Mouse (Mus musculus): Measurements from ENCODE around the gene Ctc1. TPM values are rescaled to one million over a fixed set of nuclear protein-coding genes. Genes with fewer than 3 reads are reported as not detected.

The Ctc1 gene
- polyA plus RNA-seq, 1 experiment = 35.0 TPM

- Histone ChIP-seq H3K27me3 (ENCODE audit: control insufficient read depth, insufficient read depth, insufficient read length) (no peaks in the 10 kb centered on the region), H3K4me3 (ENCODE audit: insufficient read depth, poor library complexity, severe bottlenecking) (no peak overlapping the region), H3K79me3 (ENCODE audit: low read depth) (no peaks in the 10 kb centered on the region), H3ac (ENCODE audit: control insufficient read depth, insufficient read length, low read depth) (no peak overlapping the region), H3K36me3 (ENCODE audit: control insufficient read depth, insufficient read depth) (peaks cover 90% of the 10 kb centered on the region), H3K79me2 (ENCODE audit: control insufficient read depth, insufficient read depth) (no peaks in the 10 kb centered on the region)
- TF ChIP-seq FOSL1 (IDR thresholded peaks at IDR 0.05; ENCODE audit: insufficient read depth, low read length, poor library complexity, severe bottlenecking) (no peak), MYOG (IDR thresholded peaks at IDR 0.05; ENCODE audit: control insufficient read depth, extremely low read depth, insufficient read length) (no peak), CEBPB (IDR thresholded peaks at IDR 0.05; ENCODE audit: low read depth) (no peak), USF1 (IDR thresholded peaks at IDR 0.05; ENCODE audit: low read depth) (no peak), MAX (IDR thresholded peaks at IDR 0.05) (no peak), CTCF (IDR thresholded peaks at IDR 0.05; ENCODE audit: control insufficient read depth, insufficient read depth, insufficient read length) (no peak), MYOD1 (IDR thresholded peaks at IDR 0.05; ENCODE audit: control insufficient read depth, insufficient read length, low read depth) (no peak)
Measured at GRCm38 (mm10) chr11:69028805-69029204, 13.1 kb downstream of the Ctc1 start.

- peaks cover 65% of the 10 kb centered on the region for H3K36me3 ChIP-seq (ENCODE audit: control insufficient read depth, insufficient read depth)
Measured at GRCm38 (mm10) chr11:69033552-69033951, 17.8 kb downstream of the Ctc1 start.

GRCm38 (mm10) chr11:69034585-69034984, 18.9 kb downstream of the Ctc1 start:
- Histone ChIP-seq H3K4me3 (ENCODE audit: insufficient read depth, poor library complexity, severe bottlenecking) (no peak overlapping the region), H3K27me3 (ENCODE audit: control insufficient read depth, insufficient read depth, insufficient read length) (no peaks in the 10 kb centered on the region), H3ac (ENCODE audit: control insufficient read depth, insufficient read length, low read depth) (no peak overlapping the region), H3K79me2 (ENCODE audit: control insufficient read depth, insufficient read depth) (no peaks in the 10 kb centered on the region), H3K79me3 (ENCODE audit: low read depth) (no peaks in the 10 kb centered on the region), H3K36me3 (ENCODE audit: control insufficient read depth, insufficient read depth) (peaks cover 54% of the 10 kb centered on the region)
- TF ChIP-seq USF1 (IDR thresholded peaks at IDR 0.05; ENCODE audit: low read depth) = no peak
- TF ChIP-seq CTCF (IDR thresholded peaks at IDR 0.05; ENCODE audit: control insufficient read depth, insufficient read depth, insufficient read length) = no peak
- TF ChIP-seq FOSL1 (IDR thresholded peaks at IDR 0.05; ENCODE audit: insufficient read depth, low read length, poor library complexity, severe bottlenecking) = no peak
- TF ChIP-seq CEBPB (IDR thresholded peaks at IDR 0.05; ENCODE audit: low read depth) = no peak
- no peak for TF ChIP-seq MYOD1 (IDR thresholded peaks at IDR 0.05; ENCODE audit: control insufficient read depth, insufficient read length, low read depth)
- no peak for TF ChIP-seq MAX (IDR thresholded peaks at IDR 0.05)
- no peak for TF ChIP-seq MYOG (IDR thresholded peaks at IDR 0.05; ENCODE audit: control insufficient read depth, extremely low read depth, insufficient read length)

More at GRCm38 (mm10) chr11:69033552-69033951, 17.8 kb downstream of the Ctc1 start:
- Histone ChIP-seq H3K27me3 (ENCODE audit: control insufficient read depth, insufficient read depth, insufficient read length) (no peaks in the 10 kb centered on the region), H3ac (ENCODE audit: control insufficient read depth, insufficient read length, low read depth) (no peak overlapping the region), H3K4me3 (ENCODE audit: insufficient read depth, poor library complexity, severe bottlenecking) (no peak overlapping the region), H3K79me3 (ENCODE audit: low read depth) (no peaks in the 10 kb centered on the region), H3K79me2 (ENCODE audit: control insufficient read depth, insufficient read depth) (no peaks in the 10 kb centered on the region)
- no peak for TF ChIP-seq MYOG (IDR thresholded peaks at IDR 0.05; ENCODE audit: control insufficient read depth, extremely low read depth, insufficient read length)
- TF ChIP-seq CEBPB (IDR thresholded peaks at IDR 0.05; ENCODE audit: low read depth) = no peak
- TF ChIP-seq USF1 (IDR thresholded peaks at IDR 0.05; ENCODE audit: low read depth) = no peak
- no peak for TF ChIP-seq FOSL1 (IDR thresholded peaks at IDR 0.05; ENCODE audit: insufficient read depth, low read length, poor library complexity, severe bottlenecking)
- TF ChIP-seq MYOD1 (IDR thresholded peaks at IDR 0.05; ENCODE audit: control insufficient read depth, insufficient read length, low read depth) = no peak
- TF ChIP-seq CTCF (IDR thresholded peaks at IDR 0.05; ENCODE audit: control insufficient read depth, insufficient read depth, insufficient read length) = no peak
- TF ChIP-seq MAX (IDR thresholded peaks at IDR 0.05) = no peak

- no peaks in the 10 kb centered on the region for H3K79me2 ChIP-seq (ENCODE audit: control insufficient read depth, insufficient read depth)
- no peaks in the 10 kb centered on the region for H3K79me3 ChIP-seq (ENCODE audit: low read depth)
- H3K27me3 ChIP-seq (ENCODE audit: control insufficient read depth, insufficient read depth, insufficient read length) = no peaks in the 10 kb centered on the region
- H3K4me3 ChIP-seq (ENCODE audit: insufficient read depth, poor library complexity, severe bottlenecking) = no peak overlapping the region
- H3K36me3 ChIP-seq (ENCODE audit: control insufficient read depth, insufficient read depth) = peaks cover 46% of the 10 kb centered on the region
- TF ChIP-seq USF1 (IDR thresholded peaks at IDR 0.05; ENCODE audit: low read depth) (no peak), FOSL1 (IDR thresholded peaks at IDR 0.05; ENCODE audit: insufficient read depth, low read length, poor library complexity, severe bottlenecking) (no peak), MYOD1 (IDR thresholded peaks at IDR 0.05; ENCODE audit: control insufficient read depth, insufficient read length, low read depth) (no peak), MAX (IDR thresholded peaks at IDR 0.05) (no peak), CEBPB (IDR thresholded peaks at IDR 0.05; ENCODE audit: low read depth) (no peak), CTCF (IDR thresholded peaks at IDR 0.05; ENCODE audit: control insufficient read depth, insufficient read depth, insufficient read length) (no peak), MYOG (IDR thresholded peaks at IDR 0.05; ENCODE audit: control insufficient read depth, extremely low read depth, insufficient read length) (no peak)
- no peak overlapping the region for H3ac ChIP-seq (ENCODE audit: control insufficient read depth, insufficient read length, low read depth)
Measured at GRCm38 (mm10) chr11:69035411-69035810, 19.7 kb downstream of the Ctc1 start.

GRCm38 (mm10) chr11:69035849-69036248, 20.1 kb downstream of the Ctc1 start:
- H3K27me3 ChIP-seq (ENCODE audit: control insufficient read depth, insufficient read depth, insufficient read length) = no peaks in the 10 kb centered on the region
- peaks cover 42% of the 10 kb centered on the region for H3K36me3 ChIP-seq (ENCODE audit: control insufficient read depth, insufficient read depth)
- H3K4me3 ChIP-seq (ENCODE audit: insufficient read depth, poor library complexity, severe bottlenecking) = no peak overlapping the region
- H3K79me3 ChIP-seq (ENCODE audit: low read depth) = no peaks in the 10 kb centered on the region
- TF ChIP-seq CTCF (IDR thresholded peaks at IDR 0.05; ENCODE audit: control insufficient read depth, insufficient read depth, insufficient read length) = peak; percentile 85
- TF ChIP-seq MAX (IDR thresholded peaks at IDR 0.05) = peak; percentile 29
- no peak for TF ChIP-seq FOSL1 (IDR thresholded peaks at IDR 0.05; ENCODE audit: insufficient read depth, low read length, poor library complexity, severe bottlenecking)
- H3ac ChIP-seq (ENCODE audit: control insufficient read depth, insufficient read length, low read depth) = no peak overlapping the region
- no peaks in the 10 kb centered on the region for H3K79me2 ChIP-seq (ENCODE audit: control insufficient read depth, insufficient read depth)
